Mouse (Mus musculus) right cerebral cortex, postnatal 36 days (tissue): ENCODE measurements at regions not wholly inside any gene's neighbourhood (a gene's known extent, or its start where the extent isn't known, plus 50 kb on each side); places are given as distances from the start of the nearest gene placed in this dataset.

Experiments used
- DNase-seq, 2 experiments: peaks; one replicate each; pipeline ENCODE4 v3.0.0; 2022; ENCODE audit warnings: low spot score in 2 of 2, mixed read lengths in 1 of 2

GRCm38 (mm10) chr13:107087355-107087754 is 65.4 kb upstream of the Kif2a start:
- no peak for DNase-seq

DNA sequence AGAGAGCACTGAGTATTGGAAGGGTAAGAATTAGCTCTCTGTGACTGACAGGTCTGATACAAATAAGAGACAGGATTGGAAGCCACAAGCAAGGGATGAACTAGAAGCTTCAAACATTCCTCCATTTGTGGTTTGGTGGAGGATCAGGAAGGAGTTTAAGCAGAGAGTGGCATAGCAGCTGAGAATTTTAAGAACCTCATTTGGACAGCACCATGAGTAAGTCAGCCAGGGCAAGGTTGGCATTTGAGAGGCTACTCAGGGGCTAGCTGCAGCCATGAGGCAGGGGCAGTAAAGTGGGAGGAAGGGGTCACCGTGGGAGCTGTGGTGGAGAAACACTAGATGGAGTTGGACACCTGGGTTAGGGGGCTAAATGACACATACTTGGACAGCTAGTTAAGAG is 56.2 kb upstream of the Kif2a start:
- no peak for DNase-seq

DNA sequence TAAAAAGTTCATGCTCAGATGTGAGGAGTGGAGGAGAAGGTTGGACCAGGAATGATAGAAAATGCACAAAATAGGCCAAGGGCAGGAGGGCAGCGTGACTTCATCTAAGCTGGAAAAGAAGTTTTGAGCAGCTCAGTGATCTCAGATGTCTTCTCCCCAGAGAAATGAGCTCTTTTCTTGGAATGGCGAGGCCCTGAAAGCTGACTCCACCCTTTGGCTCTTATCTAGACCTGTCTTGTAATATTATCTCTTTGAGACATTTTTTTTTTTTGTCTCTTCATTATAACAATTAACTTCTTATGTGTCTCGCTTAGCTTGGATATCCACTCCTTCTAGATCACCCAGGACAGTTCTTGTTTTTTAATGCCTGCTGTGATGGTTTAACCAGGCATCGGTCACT is 53.0 kb upstream of the Kif2a start:
- no peak for DNase-seq

- DNase-seq, result no peak
Observed at GRCm38 (mm10) chr13:107073039-107073620, 51.2 kb upstream of the Kif2a start.

DNA sequence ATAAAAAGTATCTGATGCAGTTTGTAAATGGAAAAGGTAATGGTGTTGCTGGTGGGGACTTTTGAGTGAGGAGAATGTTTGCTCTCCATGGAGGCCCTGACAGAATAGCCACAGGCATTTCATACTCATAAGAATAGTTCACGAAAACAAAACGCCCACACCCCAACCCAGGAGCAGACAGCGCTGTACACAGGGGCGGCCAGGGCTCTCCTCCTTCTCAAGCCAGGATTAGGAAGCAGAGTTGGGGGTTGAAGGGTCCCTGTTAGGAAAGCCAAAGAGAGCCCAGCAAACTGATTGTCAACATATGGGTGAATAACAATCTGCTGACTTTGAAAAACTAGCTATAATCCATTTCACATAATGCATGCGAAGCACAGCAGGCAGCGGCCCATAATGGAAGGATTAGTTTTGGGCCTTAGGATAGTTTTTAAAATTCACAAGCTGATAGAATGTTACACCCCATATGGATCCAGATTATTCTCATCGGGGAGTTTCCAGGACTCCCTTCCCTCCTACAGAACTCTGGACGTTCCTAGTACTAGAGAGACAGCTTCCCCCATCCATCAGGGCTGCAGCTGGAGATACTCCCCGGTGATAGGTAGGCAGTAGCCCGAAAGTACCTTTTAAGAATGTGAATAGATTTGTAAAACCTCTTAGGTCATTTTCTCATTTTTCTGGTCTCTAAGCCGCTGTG is 50.6 kb upstream of the Kif2a start:
- DNase-seq, result no peak
